Mouse (Mus musculus) cerebral cortex, adult 2 months (tissue): ENCODE results near the gene Galnt6.

Experiments
- WGBS: fragments of 180-500 bp; shearing (Covaris S2); methylation state at CpG from one replicate; pipeline ENCODE4 v1.1.7; 2018; 5-methylcytosine and 5-hydroxymethylcytosine counted together

The Galnt6 gene

DNA sequence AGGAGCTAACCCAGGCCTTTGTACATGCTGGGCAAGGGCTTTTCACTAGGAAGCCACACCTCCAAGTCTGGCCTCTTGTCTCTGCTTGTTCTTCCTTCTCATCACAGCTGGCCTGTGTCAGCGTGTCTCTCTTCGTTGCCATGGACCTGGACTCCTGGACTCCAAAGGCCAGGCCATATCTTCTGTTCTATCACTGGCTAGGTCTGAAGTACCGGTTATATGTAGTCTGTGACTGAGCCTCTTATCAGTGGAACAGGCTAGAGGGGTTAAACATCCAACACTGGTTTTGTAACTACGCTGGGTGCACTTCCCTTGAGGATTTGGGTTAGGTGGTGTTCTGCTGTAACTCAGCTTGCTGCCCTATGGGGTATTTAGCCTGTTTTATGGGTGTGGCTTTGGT is 7.2 kb downstream of the Galnt6 start:
- whole genome bisulfite sequencing, result 77% methylated on average over 4 of the region's 4 CpGs

DNA sequence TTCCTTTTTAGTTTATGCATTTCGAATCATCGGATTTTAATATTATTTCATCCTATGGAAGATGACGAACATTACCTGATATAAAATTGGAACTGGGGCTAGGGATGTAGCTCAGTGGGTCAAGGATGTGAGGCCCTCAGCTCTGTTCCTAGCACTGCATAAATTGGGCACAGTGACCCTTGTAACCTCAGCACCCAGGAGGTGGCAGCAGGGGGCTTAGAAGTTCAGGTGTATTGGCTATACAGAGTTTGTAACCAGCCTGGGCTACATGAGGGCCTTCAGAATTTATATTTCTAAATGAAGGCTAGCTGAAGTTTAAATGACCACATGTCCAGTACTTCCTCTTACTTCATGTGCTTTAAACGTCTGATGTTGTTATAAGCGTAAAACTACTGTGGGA is 7.7 kb downstream of the Galnt6 start:
- WGBS, result 91% methylated on average over 5 of the region's 5 CpGs

DNA sequence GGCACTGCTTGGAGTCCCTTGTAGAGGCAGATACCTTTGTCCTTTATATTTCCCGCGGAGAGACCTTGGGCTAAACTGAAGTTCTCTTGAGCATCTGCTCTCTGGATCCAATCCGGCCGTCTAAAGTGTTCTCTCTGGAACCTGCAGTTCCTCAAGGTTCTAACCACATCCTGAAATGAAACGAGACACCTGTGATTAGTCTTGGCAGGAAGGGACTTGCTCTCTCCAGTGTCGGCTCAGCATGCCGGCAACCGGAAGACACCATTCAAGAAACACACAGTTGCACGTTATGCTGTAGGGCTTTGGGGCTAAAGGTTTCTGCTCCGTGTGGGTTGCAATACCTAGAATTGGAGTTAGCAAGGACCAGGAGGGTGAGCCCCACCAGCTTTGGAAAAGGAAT is 9.1 kb downstream of the Galnt6 start:
- WGBS, result 89% methylated on average over 10 of the region's 10 CpGs

DNA sequence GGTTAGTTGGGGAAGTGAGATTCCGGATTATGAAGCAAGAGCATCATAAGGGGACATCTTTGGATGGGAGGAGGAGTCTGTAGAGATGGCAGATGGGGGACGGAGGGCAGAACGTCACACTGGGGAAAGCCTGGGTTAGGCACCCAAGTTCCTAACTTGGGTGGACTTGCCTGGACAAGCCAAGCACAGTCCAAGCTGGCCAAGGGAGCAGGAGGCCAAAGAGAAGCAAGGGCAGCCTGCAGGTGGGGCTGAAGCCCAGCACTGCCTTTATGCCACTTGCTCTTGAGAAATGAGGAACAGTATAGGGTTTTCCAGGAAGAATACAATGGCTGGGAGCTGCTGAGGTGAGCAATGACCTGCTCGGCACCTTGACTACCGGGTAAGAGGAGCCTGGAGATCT is 10.0 kb downstream of the Galnt6 start:
- 98% methylated on average over 5 of the region's 5 CpGs for WGBS

DNA sequence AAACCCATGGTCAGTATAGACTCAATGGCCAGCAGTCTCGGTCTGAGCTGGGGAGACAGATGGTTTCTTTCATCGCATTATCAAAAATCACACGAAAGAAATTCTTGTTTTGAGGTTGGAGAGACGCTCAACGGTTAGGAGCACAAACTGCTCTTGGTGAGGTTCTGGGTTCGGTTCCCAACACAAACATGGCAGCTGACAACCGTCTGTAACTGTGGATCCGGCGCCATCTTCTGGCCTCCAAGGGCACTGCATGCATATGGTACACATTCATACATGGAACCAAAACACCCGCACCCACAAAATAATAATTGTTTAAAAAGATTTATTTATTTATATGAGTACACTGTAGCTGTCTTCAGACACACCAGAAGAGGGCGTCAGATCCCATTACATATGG is 10.6 kb downstream of the Galnt6 start:
- 84% methylated on average over 11 of the region's 11 CpGs for WGBS

DNA sequence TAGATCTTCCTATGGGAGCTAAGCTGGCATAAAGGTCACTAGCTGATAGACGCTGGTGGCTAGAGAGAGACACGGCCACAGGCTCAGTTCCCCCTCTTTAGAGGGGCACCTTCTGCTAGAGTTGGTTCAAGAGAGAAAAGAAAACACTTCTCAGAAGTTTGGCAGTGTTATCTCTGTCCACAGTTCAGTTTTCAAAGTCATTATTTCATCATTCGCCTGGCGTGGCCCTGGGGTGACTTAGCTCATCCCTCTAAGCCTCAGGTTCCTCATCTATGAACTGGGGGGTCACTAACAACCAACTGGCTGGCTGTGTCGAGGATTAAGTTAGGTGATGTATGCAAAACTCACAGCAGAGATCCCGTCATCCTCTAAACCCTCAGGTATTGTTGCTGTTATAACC is 11.2 kb downstream of the Galnt6 start:
- WGBS, result 86% methylated on average over 6 of the region's 6 CpGs

DNA sequence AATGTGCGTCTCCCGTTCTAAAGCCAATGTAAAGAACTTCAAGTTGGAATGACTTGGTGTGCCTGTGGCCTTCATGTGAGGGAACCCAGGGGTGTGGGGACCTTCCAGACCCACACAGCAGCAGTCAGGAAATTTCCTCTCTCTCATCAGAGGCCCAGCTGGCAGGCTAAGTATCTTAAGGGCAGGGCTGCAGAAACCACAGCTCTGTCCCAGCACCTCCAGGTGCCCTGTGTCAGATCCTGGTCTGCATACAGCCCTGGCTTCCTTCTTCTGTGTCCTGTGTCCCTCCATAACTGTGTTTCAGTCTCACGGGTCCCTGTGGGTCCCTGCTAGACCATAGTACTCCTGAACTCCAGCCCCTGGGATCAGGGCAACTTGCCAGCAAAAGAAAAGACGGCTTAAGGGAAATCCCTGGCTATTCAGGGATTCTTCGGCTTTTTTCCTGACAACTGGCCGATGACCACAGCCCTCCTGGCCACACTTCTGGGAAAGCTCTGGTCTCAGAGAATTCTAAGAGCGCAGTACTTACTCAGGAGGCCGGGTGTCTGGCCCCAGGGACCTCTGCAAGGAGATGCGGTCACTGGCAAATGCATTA is 13.7 kb downstream of the Galnt6 start:
- WGBS, result 70% methylated on average over 9 of the region's 9 CpGs

DNA sequence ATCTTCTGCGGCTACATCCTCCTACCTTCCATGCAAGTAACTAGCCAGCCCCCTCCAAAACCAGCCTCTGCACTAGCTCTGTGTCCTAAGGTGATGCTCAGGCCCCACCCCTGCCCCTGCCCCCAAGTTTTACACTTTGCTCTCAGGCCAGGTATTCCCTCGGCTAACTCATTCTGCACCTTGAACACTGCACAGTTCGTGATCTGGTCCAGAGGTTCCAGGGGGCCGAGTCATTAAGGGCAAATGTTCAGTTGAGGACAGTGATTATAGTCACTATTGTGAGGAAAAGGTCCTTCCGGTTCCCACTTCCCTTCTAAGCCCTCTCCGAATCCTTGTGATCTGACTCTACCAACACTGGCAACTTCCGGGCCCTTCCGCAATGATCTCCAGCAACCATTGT is 14.7 kb downstream of the Galnt6 start:
- WGBS, result 85% methylated on average over 8 of the region's 8 CpGs

DNA sequence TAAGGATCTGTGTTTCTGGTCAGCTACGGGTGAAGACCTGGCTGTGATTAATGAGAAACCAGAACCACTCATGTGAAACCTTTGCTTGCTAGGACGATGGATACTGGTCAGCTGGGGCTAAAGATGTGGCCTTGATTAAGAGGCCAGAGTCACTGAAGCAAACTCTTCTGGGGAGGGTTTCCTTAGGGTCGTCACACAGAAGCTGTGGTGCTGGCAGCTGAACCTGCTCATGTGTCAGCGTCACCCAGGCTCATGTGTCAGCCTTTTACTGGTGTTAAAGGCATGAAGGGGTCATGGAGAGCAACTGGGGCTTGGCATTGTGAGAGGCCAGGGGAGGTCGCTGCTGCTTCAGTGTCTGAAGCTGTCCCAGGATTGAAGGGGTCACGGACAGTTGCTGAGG is 18.3 kb downstream of the Galnt6 start:
- WGBS, result 88% methylated on average over 6 of the region's 6 CpGs

DNA sequence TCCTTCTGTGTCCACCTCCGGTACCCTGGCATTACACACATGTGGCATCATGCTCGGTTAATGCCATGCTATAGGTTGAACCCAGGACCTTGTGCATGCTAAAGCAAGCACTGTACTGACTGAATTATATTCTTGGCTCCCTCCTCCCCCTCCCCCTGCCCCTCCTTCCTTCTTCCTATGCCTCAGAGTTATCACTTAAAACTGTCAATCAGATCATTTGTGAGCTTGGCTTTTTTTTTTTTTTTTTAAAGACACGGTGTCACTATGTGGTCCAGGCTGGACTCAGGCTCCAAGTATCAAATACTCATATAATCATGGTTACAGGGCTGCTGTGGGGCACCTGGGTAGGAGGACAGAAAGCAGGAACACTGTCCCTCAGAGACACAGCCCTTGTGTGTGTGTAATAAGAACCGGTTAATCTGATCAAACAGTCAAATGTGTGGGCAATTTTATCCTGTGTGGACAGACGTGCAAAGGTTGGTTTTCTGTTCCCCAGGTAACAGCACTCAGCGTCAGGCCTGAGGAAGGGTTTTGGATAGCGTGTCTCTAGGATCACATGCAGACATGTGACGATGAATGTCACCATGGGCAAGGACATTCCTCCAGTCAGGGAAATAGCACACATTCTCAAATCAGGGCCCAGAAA is 20.6 kb downstream of the Galnt6 start:
- WGBS, result 88% methylated on average over 8 of the region's 8 CpGs

DNA sequence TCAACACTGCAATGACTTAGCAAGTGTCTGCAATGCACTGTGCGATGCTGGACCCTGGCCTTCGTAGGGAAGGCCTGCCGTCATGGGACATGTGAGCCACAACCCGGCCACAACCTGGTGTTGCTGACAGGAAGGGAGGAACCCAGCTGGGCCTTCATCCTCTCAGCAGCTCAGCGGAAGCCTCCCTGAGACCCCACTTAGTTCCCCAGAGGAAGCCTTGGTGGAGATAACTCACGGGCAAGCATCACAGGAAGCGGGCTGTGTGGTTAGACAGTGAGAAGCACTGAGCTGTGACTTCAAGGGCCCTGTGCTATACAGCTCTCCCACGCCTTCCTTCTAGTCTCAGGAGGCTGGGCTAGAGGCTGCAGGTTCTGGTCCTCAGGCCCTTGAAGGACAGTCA is 22.9 kb downstream of the Galnt6 start:
- WGBS, result 80% methylated on average over 8 of the region's 8 CpGs

DNA sequence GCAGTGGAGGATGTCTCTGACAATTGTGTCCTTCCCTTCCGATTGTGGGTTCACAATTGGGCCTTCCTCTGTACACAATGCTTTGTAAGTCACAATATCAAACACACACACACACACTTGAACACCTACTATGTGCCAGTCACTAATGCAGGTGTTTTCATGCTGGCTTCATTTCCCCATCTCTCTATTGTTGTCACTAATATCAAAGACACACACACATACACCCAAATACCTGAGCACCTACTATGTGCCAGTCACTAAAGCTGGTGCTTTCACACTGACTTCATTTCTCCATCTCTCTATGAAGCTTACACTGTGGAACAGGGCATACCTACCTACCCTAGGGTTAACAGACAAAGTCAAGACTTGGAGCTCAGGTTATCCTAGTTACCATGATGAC is 23.8 kb downstream of the Galnt6 start:
- WGBS, result 85% methylated on average over 1 of the region's 1 CpGs

DNA sequence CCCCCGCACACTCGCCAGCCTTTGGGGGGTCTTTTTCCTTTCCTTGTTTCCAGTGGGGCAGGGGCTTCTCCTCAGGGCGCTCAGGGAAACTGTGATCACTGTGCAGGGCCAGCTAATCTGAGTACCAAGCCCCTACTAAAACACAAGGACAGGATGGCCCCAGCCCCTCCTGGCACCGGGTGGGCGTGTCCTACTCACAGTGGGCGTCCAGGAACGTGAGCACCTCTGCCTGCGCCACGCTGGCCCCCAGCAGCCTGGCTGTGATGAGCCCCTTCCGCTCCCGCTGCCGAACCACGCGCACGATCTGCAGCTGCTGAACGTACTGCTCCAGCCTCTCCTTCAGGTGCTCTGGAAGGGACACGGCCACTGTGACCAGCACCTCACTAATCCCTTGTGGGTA is 25.3 kb downstream of the Galnt6 start:
- WGBS, result 29% methylated on average over 17 of the region's 17 CpGs

DNA sequence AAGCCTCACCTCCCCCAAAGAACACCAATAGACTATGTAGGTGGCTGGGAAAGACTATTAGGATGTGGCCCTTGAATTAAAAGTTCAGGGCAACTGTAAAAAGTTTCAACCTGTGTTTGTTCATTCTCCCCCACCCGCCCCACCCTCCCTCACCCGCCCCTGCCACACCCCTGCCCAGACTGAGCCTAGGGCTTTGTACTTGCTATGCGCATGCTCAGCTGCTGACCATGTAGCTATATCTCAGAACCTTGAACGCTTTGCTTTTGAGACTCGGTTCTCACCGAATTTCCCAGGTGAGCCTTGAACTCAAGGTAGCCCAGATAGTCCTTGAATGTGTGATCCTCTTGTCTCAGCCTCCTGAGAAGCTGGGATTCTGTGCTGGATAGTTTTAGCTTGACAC is 27.3 kb downstream of the Galnt6 start:
- WGBS, result 83% methylated on average over 6 of the region's 6 CpGs

DNA sequence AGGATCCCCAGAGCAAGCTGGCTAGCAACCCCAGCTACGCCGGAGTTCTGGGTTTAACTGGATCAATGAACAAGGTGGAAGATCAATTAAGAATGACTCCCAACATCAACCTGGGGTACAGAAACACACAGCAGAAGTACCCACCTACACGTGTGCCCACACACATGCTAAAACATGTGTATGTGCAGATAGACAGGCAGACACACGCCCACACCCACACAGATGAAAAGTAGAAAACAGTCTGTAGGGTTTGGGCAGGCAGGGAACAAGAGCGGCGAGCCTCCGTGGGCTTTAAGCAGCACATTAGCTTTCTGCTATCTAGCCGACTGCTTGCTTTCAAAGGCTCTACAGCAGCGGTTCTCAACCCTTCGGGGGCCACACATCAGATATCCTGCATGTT is 28.1 kb downstream of the Galnt6 start:
- 49% methylated on average over 10 of the region's 10 CpGs for WGBS

DNA sequence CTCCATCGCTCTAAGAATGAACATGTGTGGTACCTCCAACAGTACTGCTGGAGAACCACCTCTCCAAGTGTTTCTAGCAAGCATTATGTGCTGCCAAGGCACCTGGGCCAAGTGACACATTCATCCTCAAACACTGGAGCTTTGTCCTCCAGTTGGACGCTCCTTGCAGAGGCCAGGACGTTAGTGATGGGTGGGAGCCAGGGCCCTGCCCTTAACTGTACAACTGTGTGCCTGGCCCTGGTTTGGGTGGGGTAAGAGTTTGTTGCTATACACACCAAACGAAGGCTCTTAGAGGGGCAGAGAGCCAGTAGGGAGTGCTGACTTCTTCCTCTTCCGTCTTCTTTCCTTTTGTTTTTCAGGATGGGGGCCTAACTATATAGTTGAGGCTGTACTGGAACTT is 28.8 kb downstream of the Galnt6 start:
- 66% methylated on average over 5 of the region's 5 CpGs for WGBS

DNA sequence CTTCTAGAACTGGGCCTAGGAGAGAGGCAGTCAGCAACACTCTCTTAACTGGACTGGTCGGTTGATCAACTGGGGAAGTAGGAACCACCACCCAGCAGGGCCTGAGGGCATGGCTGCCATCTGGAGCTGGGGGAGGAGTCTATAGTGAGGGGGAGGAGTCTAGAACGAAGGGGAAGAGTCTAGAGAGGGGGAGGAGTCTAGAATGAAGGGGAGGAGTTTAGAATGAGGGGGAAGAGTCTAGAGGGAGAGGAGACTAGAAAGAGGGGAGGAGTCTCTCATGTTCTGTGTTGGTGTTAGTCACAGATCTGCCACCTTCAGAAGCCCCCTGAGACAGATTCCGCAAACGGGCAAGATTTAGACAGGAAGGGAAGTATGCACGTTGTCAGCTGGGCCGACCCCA is 29.8 kb downstream of the Galnt6 start:
- WGBS, result 66% methylated on average over 6 of the region's 6 CpGs

DNA sequence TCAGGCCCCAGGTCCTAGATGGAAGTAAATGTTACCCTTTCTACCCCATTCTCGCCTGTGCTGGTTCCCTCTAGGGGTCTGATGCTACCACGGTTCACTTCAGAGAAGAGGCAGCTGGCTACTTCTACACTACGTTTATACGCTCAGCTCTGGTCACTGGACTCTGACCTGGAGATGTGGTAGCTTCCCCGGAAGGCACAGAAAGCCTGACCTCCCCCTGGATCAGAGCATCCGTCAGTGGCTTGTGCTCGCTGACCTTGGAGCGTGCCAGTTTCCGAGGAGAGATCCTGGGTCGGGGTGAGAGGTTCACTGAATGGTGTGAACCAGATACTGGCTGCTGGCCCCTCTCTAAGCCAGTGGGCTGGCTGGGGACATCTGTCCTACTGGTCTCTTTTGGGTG is 31.1 kb downstream of the Galnt6 start:
- WGBS, result 85% methylated on average over 10 of the region's 10 CpGs

DNA sequence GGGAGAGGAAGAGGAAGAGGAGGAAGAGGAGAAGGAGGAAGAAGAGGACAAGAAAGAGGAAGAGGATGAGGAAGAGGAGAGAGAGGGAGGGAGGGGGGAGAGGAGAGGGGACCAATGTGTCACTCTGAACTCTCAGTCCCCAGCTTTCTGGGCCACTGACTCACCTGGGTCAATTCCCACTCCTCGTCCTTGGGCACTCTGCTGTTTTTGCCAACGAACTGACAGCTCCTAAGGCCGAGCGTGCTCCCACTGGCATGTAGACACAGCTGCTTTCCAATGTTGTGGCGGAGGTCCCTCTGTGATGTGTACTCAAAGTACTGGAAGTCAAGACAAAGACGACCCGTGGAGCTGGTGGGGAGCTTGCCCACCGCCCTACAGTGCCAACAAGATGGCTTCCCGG is 34.8 kb downstream of the Galnt6 start:
- 64% methylated on average over 9 of the region's 9 CpGs for WGBS

DNA sequence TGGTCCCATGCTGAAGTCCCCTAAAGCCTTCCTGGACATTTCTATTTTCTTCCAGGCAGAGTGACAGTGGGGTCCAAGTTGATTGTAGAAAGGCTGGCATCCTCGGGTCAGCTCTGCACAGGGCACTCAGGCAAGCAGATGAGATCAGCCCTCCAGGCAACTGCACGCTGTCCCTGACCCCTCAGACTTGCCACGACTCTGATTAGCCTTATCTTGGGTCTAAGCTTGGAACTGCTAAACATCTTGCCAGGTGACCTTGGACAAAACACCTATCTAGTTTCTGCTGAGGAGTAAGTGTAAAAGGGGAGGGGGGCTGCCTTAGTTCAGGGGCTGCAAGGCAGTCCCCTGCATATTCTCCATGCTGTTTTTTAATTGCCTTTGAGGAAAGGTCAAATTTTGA is 37.2 kb downstream of the Galnt6 start:
- 93% methylated on average over 3 of the region's 3 CpGs for WGBS

DNA sequence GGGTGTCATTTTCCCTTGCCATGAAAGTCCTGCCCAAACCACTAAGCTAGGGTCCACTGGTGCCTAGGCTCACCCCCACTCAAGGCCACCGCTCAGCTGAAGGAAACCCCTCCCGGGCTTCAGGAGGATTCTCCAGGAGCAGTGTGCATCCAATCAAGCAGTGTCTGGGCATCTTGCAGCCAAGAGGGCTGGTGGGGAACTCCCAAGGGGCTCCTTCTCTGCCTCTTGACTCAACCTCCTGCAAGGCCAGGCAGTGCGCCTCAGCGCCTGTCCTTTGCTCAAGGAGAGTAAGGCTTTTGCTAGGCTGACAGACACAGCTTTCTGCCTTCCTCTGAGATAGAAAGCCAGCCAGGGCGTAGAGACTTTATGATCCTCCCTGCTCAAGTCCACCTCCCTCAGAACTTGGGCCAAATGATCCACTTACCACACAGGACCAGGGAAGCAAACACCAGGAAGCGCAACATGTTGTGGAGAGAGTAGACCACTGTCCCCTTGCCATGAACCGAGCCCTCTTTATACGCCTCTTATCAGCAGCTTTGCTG is 41.7 kb downstream of the Galnt6 start, which contains the start of gene Cela1:
TSS of gene Cela1 (minus strand) at position 492 of the 542 bp plus-strand sequence.
- 80% methylated on average over 8 of the region's 8 CpGs for WGBS

DNA sequence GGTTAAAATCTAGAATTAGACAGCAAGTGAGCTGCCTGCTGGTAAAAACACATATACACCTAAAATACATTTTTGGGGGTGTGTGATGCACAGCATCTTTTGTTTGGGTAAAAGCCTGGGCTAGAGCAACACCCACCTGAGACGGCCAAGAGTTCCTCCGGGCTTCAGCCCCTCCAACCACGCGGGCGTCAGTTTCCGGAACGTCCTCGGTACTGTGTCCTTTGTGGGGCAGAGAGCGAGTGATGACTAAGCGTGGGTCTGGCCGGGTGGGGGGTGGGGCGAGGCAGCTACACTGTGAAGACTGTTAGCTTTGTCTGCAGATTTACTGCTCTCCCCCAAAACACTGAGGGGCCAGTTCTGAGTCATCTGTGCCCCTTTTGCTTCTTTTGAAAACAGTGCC is 42.2 kb downstream of the Galnt6 start:
- WGBS, result 18% methylated on average over 12 of the region's 12 CpGs

DNA sequence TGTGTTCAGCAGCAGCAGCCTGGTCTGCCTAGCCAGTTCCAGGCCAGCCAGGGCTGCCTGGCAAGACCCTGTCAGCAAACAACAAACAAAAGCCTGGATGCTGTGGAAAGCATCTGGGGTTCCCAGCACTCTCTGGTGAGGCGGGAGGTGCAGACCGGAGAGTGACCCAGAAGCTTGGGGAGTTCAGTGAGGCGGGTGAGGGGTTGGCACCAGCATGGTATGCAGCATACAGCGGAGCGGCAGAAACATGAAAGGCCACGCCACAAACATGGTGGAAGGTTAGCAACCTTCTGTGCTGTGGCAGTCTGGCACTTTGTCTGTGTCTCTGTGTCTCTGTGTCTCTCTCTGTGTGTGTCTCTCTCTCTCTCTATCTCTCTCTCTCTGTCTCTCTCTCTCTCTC is 42.7 kb downstream of the Galnt6 start:
- 55% methylated on average over 6 of the region's 6 CpGs for WGBS

DNA sequence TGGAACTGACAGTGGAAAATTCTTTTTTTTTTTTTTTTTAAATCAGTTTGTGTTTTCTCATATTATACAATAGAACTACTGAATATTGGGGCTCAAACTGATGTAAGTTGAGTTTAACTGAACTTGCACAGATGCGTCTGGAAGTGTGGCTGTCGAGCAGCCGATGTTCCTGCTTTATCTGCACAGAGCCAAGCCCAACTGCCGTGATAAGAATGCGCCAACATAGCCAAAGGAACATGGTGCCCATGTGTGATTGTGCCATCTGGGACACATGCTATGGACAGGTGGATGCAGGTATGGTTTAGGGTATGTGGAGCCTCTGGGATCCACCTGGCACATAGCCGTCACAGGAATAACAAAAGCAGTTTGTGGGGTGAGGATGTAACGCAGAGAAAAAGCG is 43.3 kb downstream of the Galnt6 start:
- WGBS, result 87% methylated on average over 8 of the region's 8 CpGs
